Mouse (Mus musculus) right cerebral cortex, adult 2 months (tissue): Measurements from ENCODE around the gene Trmt1.

ENCODE experiments used
- DNase-seq, 2 experiments: peaks; one replicate each; pipeline ENCODE4 v3.0.0; 2021 to 2022; ENCODE audit warnings: low spot score in 2 of 2

The Trmt1 gene

GRCm38 (mm10) chr8:84689091-84689915 is 3.2 kb downstream of the Trmt1 start:
- DNase-seq = peak; percentile 97

DNA sequence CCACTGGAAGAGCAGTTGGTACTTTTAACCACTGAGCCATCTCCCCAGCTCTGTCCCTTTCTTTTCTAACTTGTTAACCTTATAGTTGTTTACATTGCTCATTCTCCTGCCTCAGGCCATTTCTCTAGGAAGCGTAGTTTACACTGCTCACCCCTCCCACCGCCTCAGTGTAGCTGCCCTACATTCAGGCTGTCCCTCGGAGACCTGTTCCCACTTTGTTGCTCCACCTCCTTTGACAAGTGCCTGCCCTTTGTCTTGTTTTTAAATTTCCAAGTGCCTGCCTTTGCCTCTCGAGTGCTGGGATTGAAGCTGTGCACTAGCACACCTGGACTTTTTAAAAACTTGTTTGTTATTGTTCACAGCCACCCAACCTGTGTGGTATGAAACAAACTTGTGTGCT is 7.2 kb downstream of the Trmt1 start:
- no peak for DNase-seq

DNA sequence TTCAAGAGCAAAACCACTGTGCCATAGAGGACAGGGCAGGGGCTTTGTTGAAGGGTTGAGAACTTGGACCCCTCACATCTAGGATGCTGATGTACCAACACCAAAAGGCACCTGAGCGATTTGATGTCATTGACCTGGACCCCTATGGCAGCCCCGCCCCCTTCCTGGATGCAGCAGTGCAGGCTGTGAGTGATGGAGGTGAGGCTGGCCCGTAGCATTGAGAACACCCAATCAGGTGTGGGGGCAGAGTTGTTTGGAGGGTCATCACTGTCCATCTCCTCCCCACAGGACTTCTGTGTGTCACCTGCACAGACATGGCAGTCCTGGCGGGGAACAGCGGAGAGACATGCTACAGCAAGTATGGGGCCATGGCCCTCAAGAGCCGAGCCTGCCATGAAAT is 9.0 kb downstream of the Trmt1 start:
- no peak for DNase-seq

DNA sequence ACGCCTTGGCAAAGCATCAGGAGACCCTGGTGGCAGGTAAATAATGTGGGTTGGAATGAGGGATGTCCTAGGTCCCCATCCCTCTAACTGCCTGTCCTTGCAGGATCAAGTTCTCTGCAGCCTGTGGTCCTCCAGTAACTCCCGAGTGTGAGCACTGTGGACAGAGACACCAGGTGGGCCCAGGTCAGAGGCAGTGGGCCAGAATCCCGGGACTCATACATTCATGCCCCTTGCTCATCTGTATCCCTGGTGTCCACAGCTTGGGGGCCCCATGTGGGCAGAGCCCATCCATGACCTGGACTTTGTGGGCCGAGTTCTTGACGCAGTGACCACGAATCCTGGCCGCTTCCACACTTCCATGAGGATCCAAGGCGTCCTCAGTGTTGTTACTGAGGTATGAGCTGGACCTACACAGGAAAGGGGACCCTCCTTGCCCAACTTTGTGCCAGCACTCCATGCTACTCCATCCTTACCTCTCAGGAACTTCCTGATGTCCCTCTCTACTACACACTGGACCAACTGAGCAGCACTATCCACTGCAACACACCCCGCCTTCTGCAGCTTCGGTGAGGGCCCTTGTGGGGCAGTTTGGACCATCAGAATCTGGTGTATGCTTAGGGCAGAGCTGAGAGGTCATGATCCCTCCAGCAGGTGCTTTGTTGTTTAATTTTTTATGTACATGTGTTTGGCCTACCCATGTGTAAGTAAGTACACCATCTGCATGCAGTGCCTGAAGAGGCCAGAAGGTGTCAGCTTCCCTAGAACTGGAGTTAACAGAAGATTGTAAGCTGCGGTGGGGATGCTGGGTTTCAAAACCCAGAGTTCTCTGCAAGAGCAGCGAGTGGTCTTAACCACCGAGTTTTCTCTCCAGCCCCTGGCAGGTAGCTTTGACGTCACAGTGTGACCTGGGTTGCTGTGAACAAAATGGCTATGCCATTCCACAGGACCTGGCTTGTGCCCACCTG is 11.3 kb downstream of the Trmt1 start:
- no peak for DNase-seq

- no peak for DNase-seq
Observed at GRCm38 (mm10) chr8:84698288-84698687, 12.2 kb downstream of the Trmt1 start.

DNA sequence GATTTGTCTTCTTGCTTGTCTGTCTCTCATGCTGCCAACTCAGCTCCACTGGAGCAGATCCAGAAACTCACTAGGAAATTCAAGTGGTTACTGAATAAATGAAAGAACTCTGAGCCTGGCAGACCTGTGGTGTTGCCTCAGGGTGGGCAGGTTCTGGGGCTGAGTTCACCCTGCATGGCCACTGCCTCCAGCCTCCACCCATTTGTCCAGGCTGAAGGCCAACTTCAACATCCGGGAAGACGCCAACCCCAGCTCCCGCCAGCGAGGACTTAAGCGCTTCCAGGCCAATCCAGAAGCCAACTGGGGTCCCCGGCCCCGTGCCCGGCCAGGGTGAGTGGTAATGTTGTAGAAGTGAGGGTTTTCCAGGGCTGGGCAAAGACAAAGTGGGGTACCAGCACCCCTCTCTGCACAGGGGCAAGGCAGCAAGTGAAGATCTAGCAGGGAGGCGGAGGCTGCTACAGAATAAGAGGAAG is 12.9 kb downstream of the Trmt1 start:
- DNase-seq = no peak

DNA sequence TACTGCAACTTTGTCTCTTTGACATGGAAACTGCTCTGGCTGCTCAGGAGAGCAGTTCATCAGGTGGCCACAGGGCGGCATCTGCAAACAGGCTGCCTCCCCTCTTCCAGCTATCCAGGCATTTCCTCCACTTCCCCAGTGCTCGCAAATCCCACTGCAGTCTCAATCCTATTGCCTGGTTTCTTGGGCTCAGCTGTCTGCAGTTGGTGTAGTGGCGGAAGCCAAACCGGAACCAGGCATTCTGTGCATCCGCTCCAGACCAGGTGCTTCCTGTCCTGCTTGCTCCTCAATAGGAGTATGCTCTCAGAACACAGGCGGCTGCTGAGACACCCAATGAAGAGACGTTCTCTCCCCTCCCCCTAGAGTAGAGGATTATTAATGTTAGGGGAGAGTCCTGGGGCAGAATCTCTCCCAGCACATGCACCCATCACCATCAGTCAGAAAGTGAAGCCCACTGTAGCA is 13.8 kb downstream of the Trmt1 start:
- DNase-seq = peak in 1 of 2 experiments; percentile 64

DNA sequence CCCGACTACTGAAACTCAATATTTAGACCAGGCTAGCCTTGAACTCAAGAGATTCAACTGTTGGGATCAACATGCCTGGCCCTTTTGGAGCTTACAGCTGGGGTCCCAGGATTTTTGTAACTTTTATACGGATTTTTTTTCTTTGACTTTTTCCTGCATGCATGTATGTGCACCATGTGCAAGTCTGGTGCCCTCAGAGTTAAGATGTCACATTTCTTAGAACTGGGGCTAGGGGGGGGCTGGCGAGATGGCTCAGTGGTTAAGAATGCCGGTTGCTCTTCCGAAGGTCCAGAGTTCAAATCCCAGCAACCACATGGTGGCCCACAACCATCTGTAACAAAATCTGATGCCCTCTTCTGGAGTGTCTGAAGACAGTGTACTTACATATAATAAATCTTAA is 14.4 kb downstream of the Trmt1 start:
- DNase-seq = no peak

DNA sequence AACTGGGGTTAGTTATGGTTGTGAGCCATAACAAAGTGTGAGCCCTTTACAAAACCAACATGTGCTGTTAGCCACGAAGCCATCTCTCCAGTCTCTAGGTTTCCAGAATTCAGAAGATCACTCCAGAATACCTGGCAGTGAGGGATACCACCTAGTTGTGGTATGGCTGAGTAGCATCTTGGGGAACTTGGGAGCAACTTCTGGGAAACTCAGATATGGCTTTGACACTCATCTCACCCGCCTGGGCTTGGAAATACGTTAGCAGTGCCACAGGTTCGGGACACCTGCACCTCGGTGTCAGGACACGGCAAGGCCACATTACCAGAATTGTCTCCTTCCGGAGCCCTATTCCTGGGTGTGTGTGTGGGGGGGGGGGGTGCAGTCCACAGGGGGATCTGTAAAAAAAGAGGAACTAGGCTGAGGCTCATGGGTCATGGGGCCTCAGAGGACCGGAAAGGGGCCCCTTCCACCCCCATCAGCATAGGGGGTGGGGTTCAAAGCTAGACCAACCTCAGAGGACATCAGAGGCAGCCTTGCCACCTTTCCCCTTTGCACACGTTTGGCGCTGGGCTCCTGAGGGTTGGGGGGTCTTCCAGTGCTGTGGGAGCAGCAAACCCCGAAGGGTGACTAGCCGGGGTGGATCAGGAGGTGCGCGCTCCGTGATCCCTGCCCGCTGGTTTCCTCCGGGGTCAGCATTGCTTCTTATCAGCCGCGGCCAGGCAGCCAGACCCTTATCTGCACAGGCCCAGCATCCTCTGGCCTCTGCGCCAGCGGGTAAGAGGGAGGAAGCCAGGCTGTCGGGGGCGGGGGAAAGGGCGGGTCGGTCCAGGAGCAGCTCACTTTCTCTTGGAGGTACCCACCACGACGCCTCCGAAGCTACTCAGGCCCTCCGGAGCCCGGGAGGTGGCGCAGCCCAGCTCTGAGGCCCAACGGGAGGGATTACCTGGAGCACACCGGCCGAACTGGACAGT is 15.1 kb downstream of the Trmt1 start, which contains the start of gene Lyl1:
TSS of gene Lyl1 (plus strand) at position 517 of the 971 bp plus-strand sequence.
- DNase-seq = no peak

DNA sequence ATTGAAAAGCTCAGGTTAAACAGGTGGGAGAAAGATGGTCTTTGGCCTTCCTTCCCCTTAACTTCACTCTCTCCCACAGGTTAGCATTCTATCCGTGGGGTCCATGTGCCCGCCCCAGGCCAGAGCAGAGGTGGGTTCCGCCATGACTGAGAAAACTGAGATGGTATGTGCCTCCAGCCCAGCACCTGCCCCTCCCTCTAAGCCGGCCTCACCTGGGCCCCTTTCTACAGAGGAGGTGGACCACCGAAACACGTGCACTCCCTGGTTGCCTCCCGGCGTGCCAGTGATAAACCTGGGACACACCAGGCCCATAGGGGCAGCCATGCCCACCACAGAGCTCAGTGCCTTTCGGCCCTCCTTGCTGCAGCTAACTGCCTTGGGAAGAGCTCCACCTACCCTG is 16.5 kb downstream of the Trmt1 start:
- DNase-seq = no peak

DNA sequence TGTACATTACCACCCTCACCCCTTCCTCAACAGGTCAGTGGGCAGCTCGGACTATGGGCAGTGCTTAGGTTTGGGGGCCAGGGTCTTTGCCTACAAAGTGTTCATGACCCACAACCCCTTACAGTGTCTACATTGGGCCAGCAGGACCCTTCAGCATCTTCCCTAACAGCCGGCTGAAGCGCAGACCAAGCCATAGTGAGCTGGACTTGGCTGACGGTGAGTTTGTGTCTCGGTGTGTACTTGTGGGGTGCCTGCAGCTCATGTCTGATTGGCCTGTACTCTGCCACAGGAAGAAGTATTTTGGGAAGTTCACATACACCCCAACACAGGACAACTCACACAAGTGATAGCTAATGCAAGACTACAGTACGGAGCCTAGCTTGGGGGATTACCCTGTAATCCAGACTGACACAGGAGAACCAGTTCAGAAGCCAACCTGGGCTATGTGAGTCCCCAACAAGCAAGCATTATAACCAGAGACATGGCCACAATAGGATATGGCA is 16.9 kb downstream of the Trmt1 start:
- DNase-seq = no peak

DNA sequence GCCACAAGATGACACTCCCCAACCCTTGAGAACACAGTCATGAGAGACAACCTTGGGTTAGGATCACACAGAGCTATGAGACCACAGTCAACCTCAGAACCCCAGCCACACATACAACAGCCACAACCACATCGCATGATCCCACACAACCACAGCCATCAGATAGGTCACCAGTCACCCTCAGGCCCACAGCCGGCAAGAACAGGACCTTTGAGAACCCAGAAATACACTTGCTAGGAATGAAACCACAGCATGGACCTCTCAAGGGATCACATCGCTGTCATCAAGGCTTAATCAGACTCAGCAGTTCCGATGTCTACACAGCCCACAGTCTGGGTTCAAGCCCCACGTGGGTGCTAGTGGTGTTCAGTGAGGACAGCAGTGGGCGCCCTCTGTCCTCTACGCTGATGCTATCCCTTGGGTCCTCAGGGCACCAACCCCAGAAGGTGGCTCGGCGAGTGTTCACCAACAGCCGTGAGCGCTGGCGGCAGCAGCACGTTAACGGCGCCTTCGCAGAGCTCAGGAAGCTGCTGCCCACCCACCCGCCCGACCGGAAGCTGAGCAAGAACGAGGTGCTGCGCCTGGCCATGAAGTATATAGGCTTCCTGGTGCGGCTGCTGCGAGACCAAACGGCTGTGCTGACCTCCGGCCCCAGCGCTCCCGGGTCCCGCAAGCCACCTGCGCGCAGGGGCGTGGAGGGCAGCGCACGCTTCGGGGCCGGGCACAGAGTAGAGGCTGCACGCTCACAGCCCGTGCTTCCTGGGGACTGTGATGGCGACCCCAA is 17.6 kb downstream of the Trmt1 start:
- no peak for DNase-seq

- DNase-seq = peak in 1 of 2 experiments; percentile 48
Observed at GRCm38 (mm10) chr8:84704356-84704755, 18.2 kb downstream of the Trmt1 start.

DNA sequence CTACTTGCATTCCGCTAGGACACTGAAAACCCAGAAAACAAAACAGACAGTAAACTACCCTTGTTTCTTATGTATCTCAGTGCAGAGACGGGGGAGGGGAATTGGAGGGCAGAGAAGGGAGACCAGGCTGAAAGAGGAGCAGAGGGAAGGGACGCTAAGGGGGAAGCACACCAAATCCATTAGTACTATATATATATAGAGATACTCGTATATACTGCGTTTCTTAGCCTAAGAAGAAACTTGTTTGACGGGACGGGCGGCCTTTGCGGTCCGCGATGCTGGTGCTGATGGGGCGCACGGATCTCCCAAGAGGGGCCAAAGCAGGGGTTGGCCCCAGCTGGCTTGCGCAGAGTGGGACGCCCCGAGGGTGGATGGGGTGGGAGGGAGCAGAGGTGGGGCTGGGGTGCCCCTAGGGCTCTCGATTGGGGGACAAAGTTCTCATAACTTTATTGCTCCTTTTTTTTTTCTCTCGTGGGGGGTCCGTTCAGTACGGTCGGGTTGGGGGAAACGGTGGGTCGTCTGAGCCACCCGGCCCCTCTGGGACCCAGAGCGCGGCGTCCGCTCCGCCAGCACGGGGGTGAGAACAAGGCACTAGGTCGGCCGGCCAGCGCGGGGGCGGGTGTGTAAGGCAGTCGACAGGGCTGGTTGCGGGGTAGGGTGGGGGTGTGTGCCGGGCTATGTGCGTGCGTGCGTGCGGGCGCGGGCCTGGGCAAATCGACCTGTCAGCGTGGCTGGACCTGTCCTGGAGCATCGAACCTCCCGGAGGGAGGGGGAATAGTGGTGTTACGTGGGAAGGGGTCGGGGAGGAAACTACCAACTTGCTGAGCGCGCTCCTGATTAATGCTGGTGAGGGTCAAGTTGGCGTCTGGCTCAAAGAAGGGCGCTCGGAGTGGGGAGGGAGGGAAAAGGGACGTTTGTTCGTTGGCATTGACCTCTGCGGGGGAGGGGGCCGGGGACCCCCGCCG is 19.0 kb downstream of the Trmt1 start:
- DNase-seq = no peak

GRCm38 (mm10) chr8:84705960-84706359 is 19.9 kb downstream of the Trmt1 start:
- no peak for DNase-seq

DNA sequence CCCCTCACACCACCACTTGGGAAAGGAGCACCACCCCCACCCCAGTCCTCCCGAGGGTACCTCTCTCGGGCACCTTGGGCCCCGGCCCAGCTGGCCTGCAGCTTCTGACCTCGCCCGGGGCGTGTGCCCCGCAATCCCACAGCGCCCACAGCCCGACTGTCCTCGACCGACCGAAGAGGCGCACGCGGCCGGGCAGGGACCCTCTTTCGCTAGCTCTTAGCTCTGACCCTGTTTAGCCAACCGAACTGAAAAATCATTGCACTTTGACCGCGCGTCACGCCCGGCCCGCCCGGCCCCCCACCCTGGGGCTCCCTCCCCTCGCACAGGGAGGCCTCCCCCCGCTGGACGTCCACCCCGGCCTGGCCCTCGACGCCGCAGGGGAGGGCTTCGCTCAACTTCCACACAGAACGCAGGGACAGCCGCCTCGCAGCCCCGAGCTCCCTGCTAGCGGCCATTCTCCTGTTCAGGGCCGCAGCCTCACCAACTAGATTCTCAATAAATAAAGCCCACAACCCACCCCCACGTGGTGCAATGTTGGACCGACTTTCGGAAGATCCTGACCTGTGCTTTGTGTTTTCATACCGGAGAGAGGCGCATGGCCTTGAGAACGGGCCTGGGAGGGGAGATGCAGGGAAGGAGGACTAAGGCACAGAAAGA is 20.6 kb downstream of the Trmt1 start:
- DNase-seq = no peak

DNA sequence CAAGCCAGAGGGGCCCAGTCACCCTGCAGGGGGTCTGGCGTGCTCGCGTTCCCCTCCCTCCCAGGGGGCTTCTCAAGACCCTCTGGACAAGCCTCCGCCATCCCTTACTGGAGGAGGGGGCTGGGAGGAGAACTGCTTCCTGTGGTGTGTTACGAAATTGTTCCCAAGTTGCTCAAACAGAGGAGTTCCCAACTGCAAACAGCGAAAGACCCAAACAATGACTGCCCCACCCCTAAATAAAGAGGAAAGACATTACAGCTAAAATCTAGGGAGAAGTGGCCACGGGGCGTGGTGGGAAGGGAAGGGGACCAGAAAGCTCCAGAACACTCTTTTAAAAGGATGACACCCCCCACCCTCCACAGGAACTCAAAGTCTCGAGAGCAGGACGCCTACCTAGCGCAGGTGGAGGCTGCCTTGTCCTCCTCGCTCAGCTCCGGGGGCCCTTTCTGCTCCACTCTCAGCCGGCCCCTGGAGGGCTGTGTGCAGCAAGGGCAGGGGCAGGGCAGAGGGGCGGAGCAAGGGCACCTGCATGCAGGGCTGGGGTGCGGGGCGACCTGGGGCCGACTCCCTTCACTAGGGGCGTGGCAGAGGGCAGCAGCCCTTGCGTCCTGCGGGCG is 21.3 kb downstream of the Trmt1 start:
- no peak for DNase-seq

DNA sequence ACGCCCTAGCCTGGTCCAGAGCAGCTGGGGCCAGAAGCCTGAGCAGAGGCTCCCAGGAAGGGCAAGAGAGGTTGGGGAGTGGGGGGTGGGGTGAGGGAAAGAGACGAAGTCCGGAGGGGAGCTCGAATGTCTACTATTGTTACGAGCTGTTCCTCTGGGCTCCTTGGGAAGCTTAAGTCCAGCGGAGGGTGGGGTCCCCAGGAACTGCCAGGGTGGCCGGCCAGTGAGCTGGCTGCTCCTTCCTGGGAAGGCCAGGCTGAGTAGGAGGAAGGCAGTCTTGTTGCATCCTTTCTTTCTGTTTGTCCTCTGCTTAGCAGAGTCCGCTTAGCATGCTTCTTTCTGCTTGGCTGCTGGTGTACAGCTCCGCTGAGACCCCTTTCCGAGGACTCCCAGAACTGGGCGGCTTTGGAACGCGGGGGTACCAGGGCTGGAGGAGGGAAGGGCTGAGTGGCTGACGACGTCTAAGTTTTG is 22.0 kb downstream of the Trmt1 start:
- DNase-seq = no peak
